Mouse (Mus musculus) heart, embryonic 12.5 days (tissue): ENCODE measurements around the gene Vmn1r55. TPM values are rescaled to one million over a fixed set of nuclear protein-coding genes. Genes with fewer than 3 reads are reported as not detected.

Source experiments
- ATAC-seq: fragments of 200-750 bp; cut with Nextera tagmentation; 2 replicates; pipeline ENCODE4 v1.8.0; 2017; ENCODE audit warnings: moderate TSS enrichment, moderate library complexity; ENCODE audit not compliant: insufficient number of reproducible peaks, low FRiP score
- H3K27ac ChIP-seq: fragments of 300-500 bp; sonication (generic); 2 replicates; pipeline ENCODE4 v1.5.1; 2016; ENCODE audit warnings: mild to moderate bottlenecking, moderate library complexity; ENCODE audit not compliant: poor library complexity, severe bottlenecking
- H3K27me3 ChIP-seq: fragments of 300-500 bp; sonication (generic); replicated peaks from 2 replicates; pipeline ENCODE4 v1.6.1; 2016; ENCODE audit warnings: mild to moderate bottlenecking, moderate library complexity
- H3K36me3 ChIP-seq: fragments of 300-500 bp; sonication (generic); 2 replicates; pipeline ENCODE4 v1.6.1; 2016; ENCODE audit warnings: mild to moderate bottlenecking, moderate library complexity
- H3K4me1 ChIP-seq: fragments of 300-500 bp; sonication (generic); replicated peaks from 2 replicates; pipeline ENCODE4 v1.6.1; 2016; ENCODE audit warnings: mild to moderate bottlenecking
- H3K4me2 ChIP-seq: fragments of 300-500 bp; sonication (generic); 2 replicates; pipeline ENCODE4 v1.6.1; 2016; ENCODE audit warnings: mild to moderate bottlenecking, moderate library complexity
- H3K4me3 ChIP-seq: fragments of 300-500 bp; sonication (generic); 2 replicates; pipeline ENCODE4 v1.5.1; 2016; ENCODE audit warnings: mild to moderate bottlenecking
- H3K9ac ChIP-seq: fragments of 300-500 bp; sonication (generic); 2 replicates; pipeline ENCODE4 v1.6.1; 2016; ENCODE audit warnings: mild to moderate bottlenecking, moderate library complexity
- H3K9me3 ChIP-seq: fragments of 300-500 bp; sonication (generic); replicated peaks from 2 replicates; pipeline ENCODE4 v1.6.1; 2016; ENCODE audit warnings: mild to moderate bottlenecking, moderate library complexity
- WGBS: fragments of 180-500 bp; shearing (Covaris S2); methylation state at CpG from one replicate; pipeline ENCODE4 v1.1.7; 2016; 5-methylcytosine and 5-hydroxymethylcytosine counted together
- polyA plus RNA-seq: library from polyadenylated mRNA; unstranded; fragments of >200 nt; fragmentation: Nextera tagmentation; extraction: Ambion mirVana; gene quantifications from 2 replicates; pipeline ENCODE4 v1.2.1, GENCODE M21; 2016

The Vmn1r55 gene
- polyA plus RNA-seq, 1 experiment from 2014 or later, result not detected

GRCm38 (mm10) chr7:5098769-5099168, 50.7 kb downstream of the Vmn1r55 start:
- H3K4me1 ChIP-seq, result no peaks in the 10 kb centered on the region
- H3K27me3 ChIP-seq, result no peaks in the 10 kb centered on the region
- H3K4me2 ChIP-seq, result no peak overlapping the region
- no peaks in the 10 kb centered on the region for H3K9me3 ChIP-seq
- H3K4me3 ChIP-seq, result no peak overlapping the region
- ATAC-seq, result no peak
- H3K36me3 ChIP-seq, result peaks cover 59% of the 10 kb centered on the region
- 81% methylated on average over 5 of the region's 5 CpGs for WGBS
- H3K27ac ChIP-seq, result no peak overlapping the region
- H3K9ac ChIP-seq, result no peak overlapping the region

GRCm38 (mm10) chr7:5092831-5093510, 56.5 kb downstream of the Vmn1r55 start:
- Histone ChIP-seq H3K4me1 (0 out of 2 replicates have a peak, but pooled peaks cover 5% of the 10 kb centered on the region), H3K27ac (no peak overlapping the region), H3K9ac (no peak overlapping the region), H3K9me3 (no peaks in the 10 kb centered on the region), H3K4me3 (no peak overlapping the region), H3K27me3 (no peaks in the 10 kb centered on the region), H3K4me2 (no peak overlapping the region), H3K36me3 (peaks cover 93% of the 10 kb centered on the region)
- no peak for ATAC-seq
- 81% methylated on average over 21 of the region's 21 CpGs for WGBS

GRCm38 (mm10) chr7:5092381-5092780, 57.1 kb downstream of the Vmn1r55 start:
- Histone ChIP-seq H3K4me2 (no peak overlapping the region), H3K36me3 (peaks cover 91% of the 10 kb centered on the region), H3K4me3 (no peak overlapping the region), H3K27ac (no peak overlapping the region), H3K9me3 (no peaks in the 10 kb centered on the region), H3K4me1 (0 out of 2 replicates have a peak, but pooled peaks cover 5% of the 10 kb centered on the region), H3K9ac (no peak overlapping the region), H3K27me3 (no peaks in the 10 kb centered on the region)
- ATAC-seq, result no peak
- 81% methylated on average over 6 of the region's 6 CpGs for WGBS

GRCm38 (mm10) chr7:5091008-5091728, 58.3 kb downstream of the Vmn1r55 start:
- Histone ChIP-seq H3K4me1 (0 out of 2 replicates have a peak, but pooled peaks cover 5% of the 10 kb centered on the region), H3K27me3 (no peaks in the 10 kb centered on the region), H3K4me3 (no peak overlapping the region), H3K27ac (no peak overlapping the region), H3K4me2 (no peak overlapping the region), H3K36me3 (peaks cover 83% of the 10 kb centered on the region), H3K9ac (no peak overlapping the region), H3K9me3 (no peaks in the 10 kb centered on the region)
- 90% methylated on average over 15 of the region's 15 CpGs for WGBS
- ATAC-seq, result no peak

- H3K4me3 ChIP-seq, result no peak overlapping the region
- no peak overlapping the region for H3K27ac ChIP-seq
- peaks cover 15% of the 10 kb centered on the region for H3K4me1 ChIP-seq
- no peak for ATAC-seq
- no peak overlapping the region for H3K9ac ChIP-seq
- 93% methylated on average over 15 of the region's 15 CpGs for WGBS
- no peaks in the 10 kb centered on the region for H3K9me3 ChIP-seq
- no peak overlapping the region for H3K4me2 ChIP-seq
- H3K27me3 ChIP-seq, result no peaks in the 10 kb centered on the region
- peaks cover 82% of the 10 kb centered on the region for H3K36me3 ChIP-seq
These were observed 59.6 kb downstream of the Vmn1r55 start for GRCm38 (mm10) chr7:5089853-5090252.

- no peak for ATAC-seq
- Histone ChIP-seq H3K9me3 (no peaks in the 10 kb centered on the region), H3K4me1 (peaks cover 28% of the 10 kb centered on the region), H3K4me2 (no peak overlapping the region), H3K27me3 (no peaks in the 10 kb centered on the region), H3K27ac (no peak overlapping the region), H3K4me3 (no peak overlapping the region), H3K36me3 (peaks cover 76% of the 10 kb centered on the region), H3K9ac (no peak overlapping the region)
- 91% methylated on average over 4 of the region's 4 CpGs for WGBS
These were observed 61.6 kb downstream of the Vmn1r55 start for GRCm38 (mm10) chr7:5087886-5088285.

- WGBS, result 85% methylated on average over 5 of the region's 5 CpGs
- Histone ChIP-seq H3K36me3 (peaks cover 69% of the 10 kb centered on the region), H3K4me3 (no peak overlapping the region), H3K4me2 (no peak overlapping the region), H3K9ac (no peak overlapping the region), H3K27me3 (no peaks in the 10 kb centered on the region), H3K4me1 (peaks cover 34% of the 10 kb centered on the region), H3K9me3 (no peaks in the 10 kb centered on the region), H3K27ac (no peak overlapping the region)
- ATAC-seq, result no peak
These were observed 62.5 kb downstream of the Vmn1r55 start for GRCm38 (mm10) chr7:5086921-5087440.

GRCm38 (mm10) chr7:5085512-5085911, 64.0 kb downstream of the Vmn1r55 start:
- WGBS, result 61% methylated on average over 1 of the region's 1 CpGs

GRCm38 (mm10) chr7:5083325-5084105, 66.0 kb downstream of the Vmn1r55 start:
- no peaks in the 10 kb centered on the region for H3K27me3 ChIP-seq
- no peak overlapping the region for H3K4me3 ChIP-seq
- H3K36me3 ChIP-seq, result peaks cover 49% of the 10 kb centered on the region
- no peaks in the 10 kb centered on the region for H3K9me3 ChIP-seq
- WGBS, result 91% methylated on average over 18 of the region's 18 CpGs
- H3K9ac ChIP-seq, result no peak overlapping the region
- no peak for ATAC-seq
- no peak overlapping the region for H3K27ac ChIP-seq
- H3K4me2 ChIP-seq, result no peak overlapping the region
- H3K4me1 ChIP-seq, result peaks cover 38% of the 10 kb centered on the region

More at GRCm38 (mm10) chr7:5085512-5085911, 64.0 kb downstream of the Vmn1r55 start:
- H3K9ac ChIP-seq, result no peak overlapping the region
- H3K4me1 ChIP-seq, result peaks cover 38% of the 10 kb centered on the region
- no peak overlapping the region for H3K4me3 ChIP-seq
- H3K4me2 ChIP-seq, result no peak overlapping the region
- H3K36me3 ChIP-seq, result peaks cover 58% of the 10 kb centered on the region
- H3K9me3 ChIP-seq, result no peaks in the 10 kb centered on the region
- no peaks in the 10 kb centered on the region for H3K27me3 ChIP-seq
- H3K27ac ChIP-seq, result no peak overlapping the region
- ATAC-seq, result no peak

- H3K36me3 ChIP-seq, result peaks cover 55% of the 10 kb centered on the region
- H3K4me2 ChIP-seq, result peak overlapping the region; percentile 86
- H3K9me3 ChIP-seq, result no peaks in the 10 kb centered on the region
- no peak overlapping the region for H3K27ac ChIP-seq
- peak overlapping the region; percentile 98 for H3K4me3 ChIP-seq
- ATAC-seq, result no peak
- H3K27me3 ChIP-seq, result no peaks in the 10 kb centered on the region
- peak overlapping the region; percentile 98; the same call in 1 of the 2 replicates for H3K9ac ChIP-seq
- H3K4me1 ChIP-seq, result peaks cover 38% of the 10 kb centered on the region
- WGBS, result 96% methylated on average over 2 of the region's 2 CpGs
These were observed 67.5 kb downstream of the Vmn1r55 start for GRCm38 (mm10) chr7:5081939-5082338.

- ATAC-seq, result no peak
- H3K9me3 ChIP-seq, result no peaks in the 10 kb centered on the region
- no peak overlapping the region for H3K27ac ChIP-seq
- H3K36me3 ChIP-seq, result peaks cover 59% of the 10 kb centered on the region
- peaks cover 41% of the 10 kb centered on the region for H3K4me1 ChIP-seq
- peak overlapping the region; percentile 98 for H3K9ac ChIP-seq
- H3K4me2 ChIP-seq, result peak overlapping the region; percentile 86
- H3K27me3 ChIP-seq, result no peaks in the 10 kb centered on the region
- 48% methylated on average over 6 of the region's 6 CpGs for WGBS
- H3K4me3 ChIP-seq, result peak overlapping the region; percentile 98
These were observed 68.2 kb downstream of the Vmn1r55 start for GRCm38 (mm10) chr7:5081241-5081640.
